Mouse (Mus musculus): ENCODE results near the gene Nav2.

- TF ChIP-seq CTCF (IDR thresholded peaks at IDR 0.05; ENCODE audit: low read depth, low read length), result no peak
- TF ChIP-seq POLR2A (IDR thresholded peaks at IDR 0.05; ENCODE audit: insufficient read depth, low read length), result no peak
Measured at GRCm38 (mm10) chr7:49191081-49191678, 282.7 kb downstream of the Nav2 start.

Measured in ES-Bruce4 (cell line).